Mouse (Mus musculus) heart, adult 2 months (tissue): Measurements from ENCODE around the gene Ehmt2. TPM values are rescaled to one million over a fixed set of nuclear protein-coding genes. Genes with fewer than 3 reads are reported as not detected.

Experiments
- DNase-seq, 2 experiments: peaks; one replicate each; pipeline ENCODE4 v3.0.0; 2021
- H3K27ac ChIP-seq: fragments of 200-600 bp; 2 replicates; pipeline ENCODE4 v1.8.1; 2022
- H3K27me3 ChIP-seq: fragments of 200-500 bp; 2 replicates; pipeline ENCODE4 v1.6.1; 2012; ENCODE audit warnings: mild to moderate bottlenecking, low read length, inconsistent platforms, mixed read lengths; ENCODE audit not compliant: control insufficient read depth, insufficient read depth
- H3K36me3 ChIP-seq: fragments of 200-500 bp; 2 replicates; pipeline ENCODE4 v1.6.1; 2012; ENCODE audit warnings: low read length, inconsistent platforms; ENCODE audit not compliant: control insufficient read depth, insufficient read depth
- H3K4me1 ChIP-seq: fragments of 200-500 bp; 2 replicates; pipeline ENCODE4 v1.6.1; 2011; ENCODE audit warnings: low read length; ENCODE audit not compliant: control insufficient read depth, insufficient read depth
- H3K4me3 ChIP-seq: fragments of 200-600 bp; 2 replicates; pipeline ENCODE4 v1.8.1; 2022
- H3K79me2 ChIP-seq: fragments of 200-500 bp; replicated peaks from 2 replicates; pipeline ENCODE4 v1.6.1; 2012; ENCODE audit warnings: mild to moderate bottlenecking, inconsistent platforms, low read length, moderate library complexity, mixed read lengths; ENCODE audit not compliant: control insufficient read depth, insufficient read depth
- H3K9ac ChIP-seq: fragments of 200-500 bp; 2 replicates; pipeline ENCODE4 v1.6.1; 2012; ENCODE audit warnings: low read depth, mild to moderate bottlenecking, control low read depth, inconsistent platforms, low read length, mixed read lengths
- CTCF ChIP-seq: fragments of 200-600 bp; IDR thresholded peaks from 2 replicates; pipeline ENCODE4 v1.8.1; 2022; ENCODE audit warnings: antibody characterized with exemption, mild to moderate bottlenecking, moderate library complexity
- EP300 ChIP-seq: fragments of 200-500 bp; IDR thresholded peaks from 2 replicates; pipeline ENCODE4 v1.6.1; 2011; ENCODE audit warnings: low read depth, low read length, control low read depth; ENCODE audit not compliant: insufficient read depth
- POLR2A ChIP-seq: fragments of 200-500 bp; IDR thresholded peaks from 2 replicates; pipeline ENCODE4 v1.6.1; 2011; ENCODE audit warnings: mild to moderate bottlenecking, low read depth, low read length, control low read depth; ENCODE audit not compliant: insufficient read depth
- WGBS: fragments of 180-500 bp; shearing (Covaris S2); methylation state at CpG from one replicate; pipeline ENCODE4 v1.1.7; 2018; 5-methylcytosine and 5-hydroxymethylcytosine counted together
- intact Hi-C: fragments of 180-260 bp; cut with DNase I; formaldehyde crosslinking; loops from one replicate; pipeline ENCODE4 v1.15.1; 2025
- polyA plus RNA-seq: library from polyadenylated mRNA; depleted of rRNA; stranded (reverse); fragments of >200 nt; gene quantifications from 2 replicates; pipeline ENCODE4 v1.2.3, GENCODE M21; 2012
- total RNA-seq, 2 experiments: library from RNA; stranded (reverse); gene quantifications; 2 replicates each; pipeline ENCODE4 v1.2.3; 2021

Gene Ehmt2
- total and polyA plus RNA-seq, 3 experiments = 38.0 to 64.0 (median 42.6) TPM

DNA sequence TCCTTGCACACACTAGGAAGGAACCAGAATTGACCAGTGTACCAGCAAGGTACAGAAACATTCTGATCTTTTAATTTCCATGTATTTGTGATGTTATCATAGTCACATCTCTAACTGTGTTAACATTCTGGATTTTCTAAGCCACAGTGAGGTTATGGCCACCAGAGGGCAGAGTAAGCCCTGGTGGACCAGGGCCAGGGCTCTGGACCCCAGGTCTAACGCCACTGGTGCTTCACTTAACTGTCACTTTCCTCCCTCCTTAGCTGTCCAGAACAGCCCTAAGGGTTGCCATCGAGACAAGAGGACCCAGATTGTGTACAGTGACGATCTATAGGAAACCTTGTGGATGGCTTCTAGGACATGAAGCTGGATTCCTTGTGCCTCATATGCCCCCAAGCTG is 42.4 kb upstream of the Ehmt2 start:
- Histone ChIP-seq H3K4me1 (no peaks in the 10 kb centered on the region), H3K27me3 (no peaks in the 10 kb centered on the region), H3K4me3 (no peak overlapping the region), H3K27ac (no peak overlapping the region), H3K9ac (no peak overlapping the region), H3K79me2 (no peaks in the 10 kb centered on the region), H3K36me3 (no peaks in the 10 kb centered on the region)
- WGBS = 25% methylated on average over 3 of the region's 3 CpGs
- TF ChIP-seq POLR2A = no peak
- TF ChIP-seq EP300 = 0 out of 2 replicates have a peak, but pooled peaks have one; percentile 31
- TF ChIP-seq CTCF = peak; percentile 93
- intact Hi-C loops = loop anchor here (1.0 to 10.0 kb wide), 4 partner anchors 36 to 379 kb away; partner anchors contain the start of genes Atp6v1g2 and Nfkbil1
- DNase-seq = peak in 1 of 2 experiments; percentile 66

GRCm38 (mm10) chr17:34858670-34859069 is 39.6 kb upstream of the Ehmt2 start:
- Histone ChIP-seq H3K4me3 (no peak overlapping the region), H3K79me2 (no peaks in the 10 kb centered on the region), H3K4me1 (no peaks in the 10 kb centered on the region), H3K27ac (no peak overlapping the region), H3K36me3 (no peaks in the 10 kb centered on the region), H3K27me3 (no peaks in the 10 kb centered on the region), H3K9ac (no peak overlapping the region)
- no peak for TF ChIP-seq POLR2A
- TF ChIP-seq CTCF = no peak
- no peak for TF ChIP-seq EP300
- intact Hi-C loops = loop anchor here (5.0 to 10.0 kb wide), 2 partner anchors 34 to 376 kb away; partner anchors contain the start of genes Atp6v1g2 and Nfkbil1
- DNase-seq = no peak
- WGBS = 47% methylated on average over 4 of the region's 4 CpGs

DNA sequence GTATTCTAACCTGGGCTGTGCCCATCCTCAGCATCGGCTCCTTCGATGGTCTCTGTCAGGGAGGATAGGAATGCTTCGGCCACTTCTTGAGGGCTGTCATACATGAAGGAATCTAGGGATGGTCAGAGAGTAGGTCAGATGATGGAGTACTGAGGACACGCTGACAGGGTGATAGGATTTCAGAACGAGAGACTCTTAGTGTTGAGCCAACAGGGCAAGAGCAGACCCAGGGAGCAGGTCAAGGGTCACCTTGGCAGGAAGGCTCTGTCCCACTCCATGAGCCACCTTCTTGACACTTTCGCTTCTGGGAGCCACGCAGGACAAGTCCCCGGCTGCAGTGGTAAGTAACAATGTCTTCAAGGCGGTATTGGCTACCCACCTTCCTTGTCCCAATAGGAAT is 37.8 kb upstream of the Ehmt2 start:
- Histone ChIP-seq H3K4me3 (no peak overlapping the region), H3K79me2 (no peaks in the 10 kb centered on the region), H3K36me3 (no peaks in the 10 kb centered on the region), H3K27ac (no peak overlapping the region), H3K9ac (no peak overlapping the region), H3K27me3 (no peaks in the 10 kb centered on the region), H3K4me1 (no peaks in the 10 kb centered on the region)
- intact Hi-C loops = no loop called here
- 81% methylated on average over 9 of the region's 9 CpGs for whole genome bisulfite sequencing
- TF ChIP-seq CTCF = no peak
- no peak for TF ChIP-seq EP300
- no peak for TF ChIP-seq POLR2A
- no peak for DNase-seq

GRCm38 (mm10) chr17:34861704-34862415 is 36.4 kb upstream of the Ehmt2 start:
- Histone ChIP-seq H3K79me2 (no peaks in the 10 kb centered on the region), H3K27ac (no peak overlapping the region), H3K36me3 (no peaks in the 10 kb centered on the region), H3K4me3 (no peak overlapping the region), H3K9ac (no peak overlapping the region), H3K27me3 (no peaks in the 10 kb centered on the region), H3K4me1 (no peaks in the 10 kb centered on the region)
- WGBS = 59% methylated on average over 13 of the region's 13 CpGs
- intact Hi-C loops = no loop called here
- TF ChIP-seq EP300 (no peak), POLR2A (no peak), CTCF (no peak)
- peak in 1 of 2 experiments; percentile 26 for DNase-seq

GRCm38 (mm10) chr17:34862416-34863081 is 35.7 kb upstream of the Ehmt2 start, which contains the start of gene Cfb:
TSS of gene Cfb (minus strand) at chr17:34862518.
- 49% methylated on average over 8 of the region's 8 CpGs for WGBS
- Histone ChIP-seq H3K36me3 (no peaks in the 10 kb centered on the region), H3K79me2 (no peaks in the 10 kb centered on the region), H3K27ac (no peak within 1 kb of the TSS), H3K4me1 (no peaks in the 10 kb centered on the region), H3K27me3 (no peaks in the 10 kb centered on the region), H3K4me3 (no peak within 1 kb of the TSS), H3K9ac (no peak within 1 kb of the TSS)
- no peak for DNase-seq
- TF ChIP-seq EP300 = no peak
- no peak for TF ChIP-seq CTCF
- no peak for TF ChIP-seq POLR2A
- intact Hi-C loops = no loop called here

- H3K9ac ChIP-seq = no peak overlapping the region
- no peak overlapping the region for H3K27ac ChIP-seq
- no peak overlapping the region for H3K4me3 ChIP-seq
- H3K36me3 ChIP-seq = no peaks in the 10 kb centered on the region
- no peaks in the 10 kb centered on the region for H3K79me2 ChIP-seq
- no peaks in the 10 kb centered on the region for H3K27me3 ChIP-seq
- 48% methylated on average over 7 of the region's 7 CpGs for WGBS
- H3K4me1 ChIP-seq = no peaks in the 10 kb centered on the region
- DNase-seq = no peak
- no peak for TF ChIP-seq CTCF
- intact Hi-C loops = no loop called here
These were observed 32.3 kb upstream of the Ehmt2 start for GRCm38 (mm10) chr17:34865981-34866380.
